Mouse (Mus musculus) heart, postnatal 0 days (tissue): ENCODE results near the gene Steap2. TPM values are rescaled to one million over a fixed set of nuclear protein-coding genes. Genes with fewer than 3 reads are reported as not detected.
A peak's percentile ranks its signal among the peaks of the same experiment; 100 is the strongest.
"Not testable (repeated sequence)": the region's sequence is repeated elsewhere in the genome, so short reads cannot be mapped to it uniquely, and the experiment has no call there.

Source experiments
- ATAC-seq: fragments of 200-750 bp; cut with Nextera tagmentation; 2 replicates; pipeline ENCODE4 v1.8.0; 2017; ENCODE audit warnings: low read depth, moderate number of reproducible peaks, moderate library complexity; ENCODE audit not compliant: insufficient read depth
- DNase-seq: peaks from one replicate; pipeline ENCODE4 v3.0.0-alpha.2; 2016; ENCODE audit warnings: low spot score
- H3K27ac ChIP-seq: fragments of 300-500 bp; sonication (generic); 2 replicates; pipeline ENCODE4 v1.5.1; 2014; ENCODE audit warnings: low read depth, mild to moderate bottlenecking
- H3K27me3 ChIP-seq: fragments of 300-500 bp; sonication (generic); 2 replicates; pipeline ENCODE4 v1.6.1; 2014; ENCODE audit warnings: low read length, mixed read lengths; ENCODE audit not compliant: control insufficient read depth, insufficient read depth
- H3K36me3 ChIP-seq: fragments of 300-500 bp; sonication (generic); replicated peaks from 2 replicates; pipeline ENCODE4 v1.6.1; 2014; ENCODE audit warnings: low read length, mixed read lengths; ENCODE audit not compliant: control insufficient read depth, insufficient read depth
- H3K4me1 ChIP-seq: fragments of 300-500 bp; sonication (generic); 2 replicates; pipeline ENCODE4 v1.6.1; 2014; ENCODE audit warnings: antibody characterized with exemption; ENCODE audit not compliant: control insufficient read depth, insufficient read depth
- H3K4me2 ChIP-seq: fragments of 300-500 bp; sonication (generic); 2 replicates; pipeline ENCODE4 v1.6.1; 2014; ENCODE audit warnings: low read depth, mild to moderate bottlenecking, low read length, moderate library complexity
- H3K4me3 ChIP-seq: fragments of 300-500 bp; sonication (generic); 2 replicates; pipeline ENCODE4 v1.5.1; 2014; ENCODE audit warnings: low read depth, low read length
- H3K9ac ChIP-seq: fragments of 300-500 bp; sonication (generic); replicated peaks from 2 replicates; pipeline ENCODE4 v1.6.1; 2014; ENCODE audit warnings: low read depth, low read length, mixed read lengths
- H3K9me3 ChIP-seq: fragments of 300-500 bp; sonication (generic); replicated peaks from 2 replicates; pipeline ENCODE4 v1.6.1; 2016; ENCODE audit warnings: low read length; ENCODE audit not compliant: control insufficient read depth
- CTCF ChIP-seq: IDR thresholded peaks from 2 replicates; pipeline ENCODE4 v1.5.1; 2016; ENCODE audit warnings: antibody characterized with exemption, control low read depth, low read depth
- EP300 ChIP-seq: IDR thresholded peaks from 2 replicates; pipeline ENCODE4 v1.6.1; 2016; ENCODE audit warnings: antibody characterized with exemption, low read depth
- WGBS: fragments of 180-500 bp; shearing (Covaris S2); extraction: QIAGEN DNeasy Blood & Tissue Kit; methylation state at CpG from one replicate; pipeline ENCODE4 v1.1.7; 2014; 5-methylcytosine and 5-hydroxymethylcytosine counted together
- polyA plus RNA-seq: library from polyadenylated mRNA; unstranded; fragments of >200 nt; fragmentation: Nextera tagmentation; extraction: Ambion mirVana; gene quantifications from 2 replicates; pipeline ENCODE4 v1.2.1, GENCODE M21; 2015
- total RNA-seq: library from RNA; depleted of rRNA; stranded (reverse); fragments of >200 nt; gene quantifications from 2 replicates; pipeline ENCODE4 v1.2.3, GENCODE M21; 2014; ENCODE audit warnings: low replicate concordance

Gene Steap2
- total and polyA plus RNA-seq, 2 experiments from 2014 or later: 0.94 to 3.1 TPM

DNA sequence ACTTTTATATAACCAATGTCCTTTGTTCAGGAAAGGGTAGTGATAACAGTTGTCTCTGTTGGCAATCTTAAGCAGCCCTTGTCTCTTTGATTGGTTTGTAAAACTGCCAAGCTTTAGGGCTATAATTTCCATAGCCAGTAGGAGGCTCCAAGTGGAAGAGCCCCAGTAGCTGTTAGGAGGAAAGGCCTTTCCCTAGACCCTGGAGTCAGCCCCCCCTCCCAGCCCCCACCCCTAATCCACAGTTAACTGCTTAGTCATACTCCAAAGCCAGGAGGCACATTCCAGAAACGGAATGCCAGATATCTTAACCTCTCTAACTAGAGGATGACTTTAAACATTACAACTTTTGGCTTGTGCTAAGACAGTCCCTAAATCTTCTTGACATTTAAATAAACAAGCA lies 7.4 kb downstream of the Steap2 start:
- Histone ChIP-seq H3K36me3 (no peaks in the 10 kb centered on the region), H3K4me2 (no peak overlapping the region), H3K27ac (no peak overlapping the region), H3K9me3 (no peaks in the 10 kb centered on the region), H3K4me3 (no peak overlapping the region), H3K4me1 (no peaks in the 10 kb centered on the region), H3K27me3 (peaks cover 3% of the 10 kb centered on the region; the same call in 1 of the 2 replicates), H3K9ac (no peak overlapping the region)
- WGBS: 0% methylated on average over 1 of the region's 1 CpGs
- TF ChIP-seq CTCF: no peak
- TF ChIP-seq EP300: no peak
- ATAC-seq: no peak; the same call in 1 of the 2 replicates
- DNase-seq: peak; percentile 32

DNA sequence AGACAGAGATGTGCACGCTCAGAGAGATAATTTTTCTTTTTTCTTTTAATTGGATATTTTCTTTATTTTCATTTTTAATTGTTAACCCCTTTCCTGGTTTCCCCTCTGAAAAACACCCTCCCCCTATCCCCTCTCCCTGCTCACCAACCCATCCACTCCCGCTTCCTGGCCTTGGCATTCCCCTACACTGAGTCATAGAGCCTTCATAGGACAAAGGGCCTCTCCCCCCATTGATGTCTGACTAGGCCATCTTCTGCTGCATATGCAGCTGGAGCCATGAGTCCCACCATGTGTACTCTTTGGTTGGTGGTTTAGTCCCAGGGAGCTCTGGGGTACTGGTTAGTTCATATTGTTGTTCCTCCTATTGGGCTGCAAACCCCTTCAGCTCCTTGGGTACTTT lies 9.4 kb downstream of the Steap2 start:
- not testable (repeated sequence) for DNase-seq, ATAC-seq

DNA sequence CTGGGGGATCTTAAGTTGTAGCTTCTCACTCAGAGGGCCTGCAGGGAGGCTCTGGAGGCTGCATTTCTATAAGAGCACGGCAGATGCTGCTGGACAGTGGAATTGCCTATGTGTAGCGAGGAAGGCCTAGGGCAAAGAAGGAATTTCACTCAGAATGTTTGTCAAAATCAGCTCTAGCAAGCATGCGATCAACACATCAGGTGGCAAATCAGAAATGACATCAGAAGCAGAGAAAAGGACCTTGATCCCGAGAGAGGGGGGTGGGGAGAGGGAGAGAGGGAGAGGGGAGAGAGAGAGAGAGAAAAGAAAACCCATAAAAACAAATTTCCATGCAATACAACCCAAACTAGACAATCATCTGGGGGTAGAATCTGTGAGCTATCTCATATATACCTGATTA lies 11.1 kb downstream of the Steap2 start:
- Histone ChIP-seq H3K36me3 (no peaks in the 10 kb centered on the region), H3K27ac (no peak overlapping the region), H3K4me1 (no peaks in the 10 kb centered on the region), H3K9me3 (no peaks in the 10 kb centered on the region), H3K4me3 (no peak overlapping the region), H3K4me2 (no peak overlapping the region), H3K27me3 (no peaks in the 10 kb centered on the region), H3K9ac (no peak overlapping the region)
- ATAC-seq: no peak
- DNase-seq: no peak
- no peak for TF ChIP-seq EP300
- no peak for TF ChIP-seq CTCF
- WGBS: 70% methylated on average over 4 of the region's 4 CpGs

More for the DNA sequence above, 9.4 kb downstream of the Steap2 start:
- not testable (repeated sequence) for H3K36me3 ChIP-seq, H3K4me1 ChIP-seq, H3K27me3 ChIP-seq, H3K27ac ChIP-seq, H3K4me3 ChIP-seq, H3K4me2 ChIP-seq, H3K9ac ChIP-seq, H3K9me3 ChIP-seq
- WGBS: 50% methylated on average over 2 of the region's 2 CpGs

DNA sequence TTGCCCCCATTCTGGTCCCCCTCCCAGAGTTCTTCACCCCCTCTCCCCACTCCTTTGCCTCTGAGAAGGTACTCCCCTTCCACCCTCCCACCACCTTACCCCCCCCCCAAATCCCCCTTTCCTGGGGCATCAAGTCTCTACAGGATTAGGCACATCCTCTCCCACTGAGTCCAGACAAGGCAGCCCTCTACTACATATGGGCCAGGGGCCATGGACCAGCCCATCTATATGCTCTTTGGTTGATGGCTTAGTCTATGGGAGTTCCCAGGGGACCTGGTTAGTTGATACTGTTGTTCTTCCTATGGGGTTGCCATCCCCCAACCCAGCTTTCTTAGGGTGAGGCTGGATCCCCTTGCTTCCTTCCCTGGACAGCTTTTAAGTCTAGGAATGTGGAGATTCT lies 14.9 kb downstream of the Steap2 start:
- no peak for TF ChIP-seq EP300
- TF ChIP-seq CTCF: no peak
- no peaks in the 10 kb centered on the region for H3K4me1 ChIP-seq
- no peaks in the 10 kb centered on the region for H3K27me3 ChIP-seq
- H3K9ac ChIP-seq: no peak overlapping the region
- no peak for ATAC-seq
- DNase-seq: no peak
- H3K4me3 ChIP-seq: no peak overlapping the region
- no peaks in the 10 kb centered on the region for H3K9me3 ChIP-seq
- no peak overlapping the region for H3K27ac ChIP-seq
- H3K4me2 ChIP-seq: no peak overlapping the region
- H3K36me3 ChIP-seq: no peaks in the 10 kb centered on the region

DNA sequence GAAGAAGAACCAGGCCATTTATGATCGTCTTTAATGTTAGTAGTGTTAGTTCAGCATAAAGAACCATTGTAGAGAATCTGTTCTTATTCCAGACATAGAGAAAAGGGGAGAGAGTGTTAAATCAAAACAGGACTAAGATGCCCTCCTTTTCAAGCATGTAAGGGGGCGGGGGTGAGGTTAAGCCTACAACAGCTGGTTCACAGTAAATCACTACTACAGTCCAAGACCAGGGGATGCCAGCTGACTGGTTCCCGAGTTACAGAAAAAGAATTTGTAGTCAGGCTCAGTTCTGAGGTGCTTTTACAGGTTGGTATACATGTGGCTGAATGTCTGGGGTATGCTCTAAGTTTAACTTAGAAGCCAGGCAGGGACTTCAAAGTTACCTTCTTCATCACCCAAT lies 18.3 kb downstream of the Steap2 start:
- Histone ChIP-seq H3K4me1 (no peaks in the 10 kb centered on the region), H3K9me3 (no peaks in the 10 kb centered on the region), H3K36me3 (no peaks in the 10 kb centered on the region), H3K4me3 (no peak overlapping the region), H3K4me2 (no peak overlapping the region), H3K27ac (no peak overlapping the region), H3K27me3 (no peaks in the 10 kb centered on the region), H3K9ac (no peak overlapping the region)
- 75% methylated on average over 3 of the region's 3 CpGs for WGBS
- TF ChIP-seq EP300: no peak
- no peak for TF ChIP-seq CTCF
- ATAC-seq (no peak), DNase-seq (no peak)

DNA sequence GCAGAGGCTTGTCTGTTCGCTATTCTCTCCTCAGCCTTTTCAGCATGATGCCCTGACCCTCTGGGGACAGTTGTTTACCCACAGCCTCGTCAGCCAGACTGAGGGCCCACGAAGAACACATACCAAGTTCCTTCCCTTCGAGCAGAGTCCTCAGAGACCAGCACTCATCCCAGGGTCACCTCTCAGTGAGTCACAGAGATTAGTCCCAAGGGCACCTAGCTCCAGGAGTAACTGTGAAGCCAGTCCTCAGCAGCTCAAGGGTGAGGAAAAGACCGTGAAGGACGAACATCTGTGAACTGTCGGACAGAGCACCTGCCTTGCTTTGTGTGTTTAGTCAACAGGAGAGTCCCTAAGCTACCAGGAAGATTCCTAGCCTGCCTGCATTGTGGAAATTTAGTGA lies 25.5 kb downstream of the Steap2 start:
- Histone ChIP-seq H3K36me3 (no peaks in the 10 kb centered on the region), H3K4me3 (no peak overlapping the region), H3K27ac (no peak overlapping the region), H3K4me1 (no peaks in the 10 kb centered on the region), H3K9ac (no peak overlapping the region), H3K9me3 (no peaks in the 10 kb centered on the region), H3K27me3 (no peaks in the 10 kb centered on the region), H3K4me2 (no peak overlapping the region)
- DNase-seq: no peak
- no peak for ATAC-seq
- 45% methylated on average over 7 of the region's 7 CpGs for WGBS
- TF ChIP-seq EP300: no peak
